Mouse (Mus musculus) thymus, adult 2 months (tissue): Measurements from ENCODE around the gene Rplp2.

ENCODE experiments used
- CTCF ChIP-seq: fragments of 200-500 bp; IDR thresholded peaks from 2 replicates; pipeline ENCODE4 v1.5.1; 2012; ENCODE audit warnings: mild to moderate bottlenecking, control low read depth, low read length, moderate library complexity, borderline replicate concordance; ENCODE audit not compliant: control insufficient read depth, poor library complexity, insufficient read depth; ENCODE audit errors: extremely low read depth
- POLR2A ChIP-seq: fragments of 200-500 bp; IDR thresholded peaks from 2 replicates; pipeline ENCODE4 v1.6.1; 2012; ENCODE audit warnings: mild to moderate bottlenecking, low read length, control low read depth, moderate library complexity; ENCODE audit not compliant: control insufficient read depth, poor library complexity, insufficient read depth; ENCODE audit errors: extremely low read depth

GRCm38 (mm10) chr7:141469901-141470636 lies 22.9 kb downstream of the Rplp2 start:
- TF ChIP-seq POLR2A (no peak), CTCF (no peak)
